Mouse (Mus musculus) skeletal muscle tissue, adult 2 months (tissue): Measurements from ENCODE around the gene E130114P18Rik.

Experiments used
- DNase-seq: peaks from one replicate; pipeline ENCODE4 v3.0.0-alpha.2; 2012; ENCODE audit warnings: low read depth, low spot score

Gene E130114P18Rik

DNA sequence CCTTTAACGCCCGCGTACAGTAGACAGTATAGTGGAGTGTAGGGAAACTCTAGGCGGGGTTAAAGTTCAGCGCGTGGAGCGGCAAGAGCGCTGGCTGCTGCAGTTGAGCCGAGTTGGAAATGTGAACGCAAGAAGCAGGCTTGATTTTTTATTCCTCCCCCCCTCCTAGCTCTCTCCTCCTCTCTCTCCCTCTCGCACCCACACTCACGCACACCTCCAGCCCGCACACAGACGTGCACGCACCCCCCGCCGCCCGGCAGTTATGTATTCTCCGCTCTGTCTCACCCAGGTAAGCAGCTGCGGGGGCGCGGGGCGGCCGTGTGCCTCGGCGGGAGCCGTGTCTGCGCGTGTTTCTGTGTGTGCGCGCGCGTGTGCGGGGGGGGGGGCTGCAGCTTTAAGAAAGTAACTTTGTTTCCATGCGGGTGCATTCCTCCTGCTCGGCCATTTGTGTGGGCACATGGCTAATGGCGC lies at the start of gene E130114P18Rik:
E130114P18Rik (minus strand) TSS at position 373 of the 471 bp plus-strand sequence.
- peak; percentile 74 for DNase-seq

DNA sequence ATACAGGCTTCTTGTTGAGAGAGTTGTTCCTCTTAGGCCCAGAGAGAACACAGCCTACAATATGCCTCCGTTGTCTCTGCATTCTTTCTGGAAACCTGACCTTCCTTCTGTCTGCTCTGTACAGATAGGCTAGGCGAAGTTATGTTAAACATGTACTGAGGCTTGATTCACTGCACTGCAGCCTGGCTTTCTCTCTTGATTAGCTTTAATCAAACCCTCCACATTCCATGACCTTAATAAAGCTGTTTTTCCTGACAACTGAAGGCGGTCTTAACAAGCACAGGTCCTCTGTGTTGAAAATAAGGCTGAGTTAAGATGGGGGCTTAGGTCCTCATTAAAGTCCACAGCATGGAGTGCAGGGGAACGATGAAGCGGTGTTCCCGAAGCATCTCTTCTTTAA lies 49.2 kb upstream of the E130114P18Rik start:
- DNase-seq, result no peak

DNA sequence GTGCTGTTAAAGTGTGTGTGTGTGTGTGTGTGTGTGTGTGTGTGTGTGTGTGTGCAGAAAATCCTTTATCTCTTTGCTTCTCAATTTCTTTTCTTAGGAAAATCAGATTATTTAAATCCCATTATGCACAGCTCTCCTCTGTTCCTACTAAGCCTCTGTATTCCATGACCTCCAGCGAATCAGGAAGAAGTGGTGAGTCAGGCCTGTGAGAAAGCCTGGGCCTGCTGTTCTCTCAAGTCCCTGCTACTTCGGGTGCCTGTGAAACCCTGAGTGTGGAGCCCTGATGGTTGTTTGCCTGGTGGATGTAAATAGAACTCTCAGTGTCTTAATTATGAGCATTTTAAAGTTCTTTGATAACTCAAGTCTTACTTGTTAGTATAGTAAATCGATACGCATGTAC lies 48.0 kb upstream of the E130114P18Rik start:
- no peak for DNase-seq

DNA sequence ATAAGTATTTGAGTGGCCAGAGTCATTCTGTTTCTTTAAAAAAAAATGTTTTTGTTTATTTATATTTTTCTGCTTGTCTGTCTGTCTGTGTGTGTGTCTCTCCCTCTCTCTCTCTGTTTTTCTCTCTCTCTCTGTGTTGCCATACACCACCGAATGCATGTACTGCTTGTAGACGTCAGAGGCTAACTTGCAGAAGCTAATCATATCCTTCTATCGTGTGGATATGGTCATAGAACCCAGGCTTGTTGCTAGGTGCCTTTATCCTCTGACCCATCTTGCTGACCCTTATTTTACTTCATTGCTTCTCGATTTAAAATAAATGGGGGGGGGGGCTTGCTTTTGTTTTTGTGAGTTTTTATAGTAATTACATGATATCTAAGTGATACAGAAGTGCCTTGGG lies 47.6 kb upstream of the E130114P18Rik start:
- no peak for DNase-seq

DNA sequence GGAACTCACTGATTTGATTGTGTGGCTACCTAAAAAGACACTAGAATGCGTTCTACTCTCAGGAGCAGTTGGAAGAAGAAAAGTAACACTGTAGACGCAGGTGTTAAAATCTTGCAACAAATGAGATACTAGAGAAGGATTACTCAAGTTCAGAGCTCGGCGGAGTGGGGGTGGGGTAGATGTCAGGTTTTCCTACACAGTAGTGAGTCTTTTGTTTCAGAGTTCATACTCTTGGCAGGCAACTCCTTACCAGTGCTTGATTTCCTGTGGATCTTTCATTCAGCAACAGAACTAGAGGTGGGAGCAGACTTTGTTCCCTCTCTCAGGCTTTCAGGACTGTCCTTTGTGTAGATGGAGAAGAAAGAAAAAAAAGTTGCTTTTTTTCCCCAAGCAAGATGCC lies 46.6 kb upstream of the E130114P18Rik start:
- no peak for DNase-seq

DNA sequence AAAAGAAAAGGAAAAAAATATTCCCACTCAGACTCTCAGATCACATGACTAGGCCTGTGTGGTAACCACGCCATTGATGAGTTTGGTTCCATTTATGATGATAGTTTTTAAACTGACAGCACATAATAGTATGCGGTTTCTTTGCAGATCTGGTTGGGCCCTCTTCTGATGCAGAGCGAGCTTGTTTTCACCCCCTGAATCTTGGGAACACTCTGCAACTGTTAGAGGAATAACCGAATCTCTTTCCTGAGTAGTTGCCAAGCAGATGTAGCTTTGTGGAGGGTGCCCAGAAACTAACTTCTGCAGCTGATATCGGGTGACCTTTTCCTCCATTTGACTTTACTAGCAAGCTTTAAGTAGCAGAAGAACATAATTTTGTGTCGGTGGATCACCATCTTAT lies 45.6 kb upstream of the E130114P18Rik start:
- DNase-seq, result peak; percentile 40

DNA sequence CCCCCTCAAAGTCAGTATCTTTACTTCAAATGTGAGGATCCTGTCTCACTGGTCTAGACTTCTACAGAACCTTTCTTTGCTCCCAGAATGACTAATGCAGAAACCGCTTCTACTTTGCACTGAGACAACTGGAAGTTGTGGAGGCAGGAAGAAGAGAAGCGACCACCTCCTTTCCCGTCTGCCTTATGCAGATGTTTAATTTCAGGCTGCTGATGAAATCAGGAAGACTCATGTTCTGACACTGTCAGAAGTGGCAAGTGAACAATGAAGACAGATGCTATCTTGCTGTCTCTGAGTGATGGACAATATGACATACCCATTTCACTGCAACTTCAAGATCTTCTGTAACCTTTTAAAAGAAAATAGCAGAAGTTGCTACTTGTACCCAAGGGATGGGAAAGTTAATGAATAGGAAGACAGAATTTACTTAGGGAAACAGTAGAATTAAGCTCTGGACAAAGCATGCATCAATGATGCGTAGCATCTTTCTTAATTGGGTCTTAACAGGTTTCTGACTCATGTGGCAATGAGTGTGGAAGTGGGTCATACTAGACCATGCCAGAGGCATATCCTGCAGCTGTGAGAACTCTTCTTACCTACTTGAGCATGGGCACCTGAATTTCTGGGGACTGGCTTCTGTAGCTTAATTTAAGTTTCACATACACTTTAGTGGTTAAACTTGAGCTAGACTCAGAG lies 43.8 kb upstream of the E130114P18Rik start:
- DNase-seq, result no peak

DNA sequence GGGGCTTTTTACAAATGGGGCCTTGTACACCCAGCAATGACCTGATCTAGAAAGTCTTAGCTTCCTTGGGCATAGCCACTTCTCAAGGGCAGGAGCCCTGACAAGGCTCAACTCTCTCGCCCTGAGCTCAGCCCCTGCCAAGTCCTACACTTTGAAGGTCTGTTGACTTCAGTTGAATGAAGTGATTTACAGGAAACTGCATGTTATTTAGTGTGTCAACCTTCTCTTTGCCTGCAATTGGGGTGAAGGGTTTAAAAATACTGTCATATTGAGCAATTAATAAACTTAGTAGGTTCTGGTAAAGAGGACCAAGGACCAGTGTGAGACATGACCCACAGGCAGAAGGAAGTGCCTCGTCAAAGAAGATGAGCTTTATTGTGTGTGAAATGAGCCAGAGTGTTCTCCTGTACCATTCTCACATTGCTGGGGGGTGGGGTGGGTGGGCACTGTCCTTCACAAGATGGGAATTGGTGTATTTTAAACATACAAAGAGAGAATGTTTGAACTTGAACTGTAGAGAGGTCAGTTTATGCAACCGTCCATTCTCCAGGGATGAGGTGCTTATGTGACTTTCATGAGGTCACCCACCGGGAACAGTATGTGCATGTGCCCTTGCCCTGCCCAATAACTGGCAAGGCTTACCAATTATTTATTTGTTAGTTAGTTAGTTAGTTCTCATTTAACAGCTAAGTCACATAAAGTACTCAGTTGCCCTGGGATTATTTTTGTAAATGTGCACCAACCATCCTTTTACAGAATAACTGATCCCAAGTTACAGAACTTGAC lies 42.8 kb upstream of the E130114P18Rik start:
- DNase-seq, result no peak

DNA sequence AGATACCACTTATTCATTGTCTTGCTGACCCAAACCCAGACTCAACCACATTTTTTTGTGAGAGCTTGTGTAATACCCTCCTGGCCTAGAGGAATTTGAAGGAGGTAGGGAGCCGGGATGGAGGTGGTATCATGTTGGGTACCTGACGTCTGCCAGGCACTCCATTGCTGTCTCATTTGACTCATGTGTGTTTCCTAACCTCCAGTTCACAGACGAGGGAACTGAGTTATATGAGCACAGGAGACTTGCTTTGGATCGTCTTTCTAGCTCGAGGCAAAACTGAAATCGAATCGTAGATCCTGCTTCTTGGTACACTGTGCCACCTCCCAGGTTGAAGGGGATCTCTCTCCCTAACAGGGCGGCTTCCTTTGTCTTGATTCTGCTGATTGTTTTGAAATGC lies 41.2 kb upstream of the E130114P18Rik start:
- DNase-seq, result no peak

DNA sequence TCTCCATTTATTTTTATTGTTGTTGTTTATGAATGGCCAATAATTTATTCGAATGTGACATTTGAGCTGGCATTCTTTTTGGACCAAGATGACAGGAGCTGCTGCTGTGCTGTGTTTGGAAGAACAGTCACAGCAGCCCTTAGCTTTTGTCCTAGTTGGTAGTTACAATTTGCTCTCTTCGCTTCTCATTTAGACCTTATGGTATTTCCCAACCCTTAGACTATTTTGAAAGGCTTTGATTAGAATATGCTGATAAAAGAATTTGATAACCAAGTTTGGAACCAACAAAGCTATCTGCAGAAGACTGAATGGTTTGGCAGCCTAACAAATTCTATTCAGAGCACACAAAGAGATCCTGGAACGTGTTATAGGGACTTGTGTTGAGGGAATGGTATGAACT lies 40.6 kb upstream of the E130114P18Rik start:
- no peak for DNase-seq

DNA sequence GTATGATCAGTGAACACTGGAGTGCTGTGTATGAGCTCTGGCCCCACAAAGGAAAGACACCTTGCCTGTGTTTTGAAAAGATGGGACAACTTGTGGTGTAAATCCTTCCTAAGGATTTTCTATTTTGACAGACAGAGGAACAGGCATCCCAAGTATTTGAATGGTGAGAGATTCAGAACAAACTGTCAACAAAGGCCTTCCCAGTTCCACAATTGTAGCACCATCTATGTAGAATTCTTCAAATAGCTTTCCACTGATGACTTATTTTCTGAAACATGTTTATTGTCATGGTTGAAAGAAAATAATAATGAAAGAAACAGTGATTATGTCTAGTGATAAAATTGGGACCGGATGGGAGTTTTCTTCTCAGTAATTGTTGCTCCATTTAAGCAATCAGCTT lies 39.9 kb upstream of the E130114P18Rik start:
- no peak for DNase-seq

DNA sequence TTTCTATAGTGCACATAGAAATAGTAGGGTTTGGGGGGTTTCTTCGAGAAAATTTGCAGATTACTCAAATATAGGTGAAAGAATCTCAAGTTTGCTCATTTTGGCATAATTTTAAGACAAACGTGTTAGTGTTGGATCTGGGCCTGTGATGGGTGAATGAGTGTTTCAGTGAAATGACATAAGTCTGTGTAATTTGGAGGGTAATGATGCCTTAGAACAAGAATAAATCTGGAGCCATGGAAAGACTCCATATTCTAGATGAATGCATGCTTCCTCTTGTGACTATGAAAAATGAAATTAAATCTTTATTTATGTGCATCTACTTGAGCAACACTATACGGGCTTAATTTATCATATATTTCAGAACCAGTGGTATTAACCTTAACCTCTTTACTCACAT lies 38.9 kb upstream of the E130114P18Rik start:
- DNase-seq, result no peak

DNA sequence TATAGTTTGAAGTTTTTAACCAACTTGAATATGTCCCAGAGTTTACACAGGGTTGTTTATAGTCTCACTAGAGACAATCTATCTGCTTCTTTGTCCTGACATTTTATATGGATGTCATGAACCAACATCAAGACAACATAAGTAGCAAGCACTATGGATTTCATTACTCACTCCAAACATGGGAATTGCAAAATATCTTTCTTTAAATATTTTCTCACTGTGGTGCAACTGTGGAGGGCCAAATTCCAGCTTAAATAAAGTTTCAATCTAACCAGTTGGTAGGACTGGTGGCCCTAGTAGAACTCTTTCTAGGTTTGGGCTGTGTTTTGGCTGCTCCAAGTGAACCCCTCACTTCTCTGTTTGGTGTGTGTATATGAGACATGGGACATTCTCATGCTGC lies 38.1 kb upstream of the E130114P18Rik start:
- DNase-seq, result no peak

DNA sequence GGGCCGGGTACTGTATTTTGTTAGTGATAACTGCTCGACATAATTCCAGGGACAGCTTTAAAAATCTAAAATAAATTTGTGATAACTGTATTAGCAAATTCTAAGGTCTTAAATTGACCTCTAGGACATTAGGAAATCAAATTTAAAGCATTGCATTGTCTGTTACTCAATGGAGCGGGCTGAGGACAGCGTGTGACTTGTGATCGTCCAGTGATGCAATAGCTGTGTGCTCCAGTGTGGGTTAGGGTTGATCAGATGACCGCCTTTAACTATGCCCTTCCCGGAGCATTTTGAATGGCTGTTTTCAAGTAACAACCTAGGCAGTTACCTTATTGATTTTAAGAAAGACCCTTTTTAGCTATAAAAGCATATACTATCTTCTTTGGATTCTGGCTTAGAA lies 36.6 kb upstream of the E130114P18Rik start:
- peak; percentile 46 for DNase-seq

DNA sequence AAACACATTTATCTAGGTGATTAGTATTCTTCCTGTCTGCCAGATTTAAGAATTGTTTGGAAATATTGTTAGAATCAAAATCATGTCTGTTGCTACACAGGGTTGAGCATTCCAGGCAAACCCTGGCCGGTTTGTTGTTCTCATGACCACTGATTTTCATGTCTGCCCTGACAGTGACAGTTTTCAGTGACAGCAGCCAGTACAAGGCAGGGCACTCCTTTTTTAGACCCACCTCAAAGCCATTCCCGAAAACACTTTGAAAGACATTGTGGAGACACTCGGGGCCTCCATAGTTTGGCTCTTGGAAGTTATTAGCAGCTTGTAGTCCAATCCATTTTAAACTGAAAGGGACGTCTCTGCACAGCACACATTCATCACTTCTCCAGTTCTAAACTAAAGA lies 36.1 kb upstream of the E130114P18Rik start:
- DNase-seq, result no peak

DNA sequence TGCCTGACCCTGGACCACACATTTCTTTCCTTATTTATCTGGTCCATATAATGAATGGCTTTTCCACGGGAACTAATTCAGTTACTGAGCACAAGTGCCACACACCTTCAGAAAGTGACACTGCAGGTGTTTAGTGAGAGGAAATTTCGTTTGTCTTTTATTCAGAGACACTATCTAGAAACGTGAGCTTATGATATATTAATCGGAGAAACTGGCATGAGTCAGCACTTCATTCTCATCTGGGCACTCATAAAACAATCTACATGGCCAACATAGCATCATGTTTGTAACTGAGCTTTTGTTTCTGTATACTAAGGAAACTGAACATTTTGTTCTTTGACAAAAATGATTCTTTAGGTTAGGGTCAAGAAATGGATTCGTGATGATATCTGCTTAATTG lies 35.2 kb upstream of the E130114P18Rik start:
- no peak for DNase-seq

DNA sequence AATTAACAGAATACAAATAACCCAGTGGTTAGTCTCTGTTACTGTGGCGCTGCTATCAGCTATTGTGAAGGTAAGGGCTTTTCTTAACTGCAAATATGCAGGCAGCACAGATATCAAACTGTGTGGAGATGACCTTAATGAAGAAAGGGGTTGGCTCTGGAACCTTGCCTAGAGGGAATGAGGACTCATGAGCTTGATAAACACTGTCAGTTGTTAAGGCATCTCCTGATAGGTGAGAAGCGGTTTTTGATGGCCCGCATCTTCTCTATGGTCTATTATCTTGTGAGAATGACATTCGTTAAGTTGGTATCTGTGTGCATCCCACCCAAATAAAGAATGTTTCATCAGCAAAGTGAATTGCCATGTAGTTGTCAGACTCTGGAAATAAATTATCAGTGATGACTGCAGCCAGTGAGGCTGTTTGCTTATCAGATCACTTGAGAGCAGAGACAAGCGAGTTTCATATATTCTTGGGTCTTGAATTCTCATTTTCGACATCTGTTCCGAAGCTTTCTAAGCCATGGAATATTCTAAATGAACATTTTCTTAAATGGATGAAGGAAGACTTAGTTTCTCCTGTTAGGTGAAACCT lies 32.6 kb upstream of the E130114P18Rik start:
- DNase-seq, result no peak

DNA sequence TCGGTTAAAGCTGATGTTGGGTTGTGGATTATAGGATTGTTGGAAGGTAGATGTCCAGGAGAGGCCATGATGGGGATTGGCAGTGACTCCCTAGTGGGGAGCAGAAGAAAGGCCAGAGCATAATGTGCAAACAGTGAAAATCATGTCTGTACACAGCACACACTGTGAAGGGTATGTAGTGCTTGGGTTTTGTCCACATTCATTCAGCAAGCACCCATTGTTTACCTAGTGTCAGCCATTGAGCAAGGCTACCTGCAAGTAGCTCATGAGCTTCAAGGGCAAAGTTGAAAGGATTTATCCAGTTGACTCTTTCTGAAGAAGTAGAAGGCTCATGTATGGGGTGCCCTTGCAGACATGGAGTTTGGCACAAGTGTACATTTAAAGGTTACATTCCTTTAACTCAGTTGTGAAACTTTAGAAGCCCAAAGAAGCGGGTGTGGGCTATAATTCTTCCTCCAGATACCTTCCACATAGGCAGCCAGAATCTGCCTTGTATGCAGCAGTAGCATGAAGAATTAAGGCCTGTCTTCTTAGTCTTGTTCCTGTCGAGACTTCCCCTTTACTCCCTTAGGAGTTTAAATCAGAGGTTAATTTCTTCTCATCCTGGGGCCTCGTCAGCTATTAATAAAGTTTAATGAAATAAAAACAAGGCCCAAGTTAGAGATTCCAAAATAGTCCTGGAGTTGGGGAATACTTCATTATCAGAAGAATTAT lies 31.9 kb upstream of the E130114P18Rik start:
- DNase-seq, result no peak

DNA sequence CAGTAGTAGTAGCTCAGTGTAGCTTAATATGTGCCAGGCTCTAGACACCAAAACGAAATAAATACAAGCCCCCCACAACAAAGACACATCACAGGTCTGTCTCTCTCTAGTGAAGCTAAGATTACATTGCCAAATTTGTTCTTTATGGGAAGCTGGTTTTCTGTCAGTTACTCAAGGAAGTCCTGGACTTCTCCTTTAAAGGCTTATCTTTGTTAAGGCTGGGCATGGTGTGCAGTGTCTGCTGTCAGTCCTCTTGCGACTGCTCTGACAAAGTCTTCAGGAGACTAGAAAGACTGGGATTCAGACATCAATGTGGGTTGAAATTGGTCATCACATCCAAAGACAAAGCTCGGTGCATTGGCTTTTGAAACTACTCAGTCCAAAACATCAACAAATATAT lies 31.0 kb upstream of the E130114P18Rik start:
- no peak for DNase-seq

DNA sequence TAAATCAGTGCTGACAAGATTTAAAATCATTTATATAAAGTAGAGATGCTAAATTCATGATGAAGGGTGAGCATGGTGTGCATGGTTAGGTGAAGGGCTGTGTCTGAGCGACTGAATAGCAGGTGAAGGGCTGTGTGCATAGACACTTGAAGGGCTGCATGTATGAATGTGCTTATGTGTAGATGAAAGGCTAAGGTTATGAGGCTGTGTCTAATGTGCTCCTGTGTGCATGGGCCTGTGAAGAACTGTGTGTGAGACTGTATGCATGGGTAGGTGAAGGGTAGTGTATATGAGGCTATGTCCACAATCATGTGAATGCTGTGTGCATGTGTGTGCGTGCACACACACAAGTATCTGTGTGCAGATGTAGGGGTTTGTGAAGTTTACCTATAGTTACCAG lies 29.0 kb upstream of the E130114P18Rik start:
- DNase-seq, result no peak

DNA sequence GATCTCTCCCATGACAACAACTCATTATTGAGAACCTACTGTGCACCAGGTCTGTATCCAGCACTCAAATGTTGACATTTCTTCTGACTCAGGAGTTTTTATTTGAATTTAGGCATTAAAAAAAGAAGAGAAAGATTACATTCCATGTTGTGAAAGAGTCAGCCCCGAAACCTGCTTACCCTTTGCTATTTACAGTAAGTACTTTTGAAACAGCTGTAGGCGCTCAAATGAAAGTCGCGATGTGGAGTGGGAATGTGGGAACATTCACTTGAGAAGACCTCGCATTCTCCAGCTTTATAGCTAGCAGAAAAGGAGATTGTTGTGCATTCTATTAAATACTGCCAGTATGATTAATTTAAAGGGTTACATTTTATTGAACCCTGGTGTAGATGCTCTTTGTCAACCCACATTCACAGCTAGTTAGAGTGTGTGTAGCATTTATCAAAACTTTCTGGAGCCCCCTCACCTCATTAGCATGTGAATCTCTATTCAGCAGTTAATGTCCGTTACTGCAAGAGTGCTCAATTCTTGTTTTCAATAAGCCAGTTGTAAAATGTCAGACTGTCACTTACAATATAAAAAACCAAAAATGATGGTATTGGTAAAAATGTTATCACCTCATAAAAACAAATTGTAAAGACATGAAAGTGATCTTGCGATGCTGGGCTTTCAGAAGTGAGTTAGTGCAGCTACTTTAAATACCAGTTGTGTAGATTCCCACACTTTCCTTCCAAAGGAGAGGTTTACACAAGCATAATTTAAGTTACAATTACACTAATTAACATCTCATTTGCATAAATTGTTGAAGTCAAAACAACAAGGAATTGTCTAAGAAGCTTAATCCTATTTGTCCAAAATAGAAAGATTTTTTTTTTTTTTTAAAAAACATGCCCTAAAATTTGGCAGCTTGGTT lies 28.3 kb upstream of the E130114P18Rik start:
- DNase-seq, result no peak
